Mouse (Mus musculus): ENCODE results near the gene Bmpr1a. TPM values are rescaled to one million over a fixed set of nuclear protein-coding genes. Genes with fewer than 3 reads are reported as not detected.

Bmpr1a gene
- polyA plus RNA-seq, 1 experiment, result 75.4 TPM

DNA sequence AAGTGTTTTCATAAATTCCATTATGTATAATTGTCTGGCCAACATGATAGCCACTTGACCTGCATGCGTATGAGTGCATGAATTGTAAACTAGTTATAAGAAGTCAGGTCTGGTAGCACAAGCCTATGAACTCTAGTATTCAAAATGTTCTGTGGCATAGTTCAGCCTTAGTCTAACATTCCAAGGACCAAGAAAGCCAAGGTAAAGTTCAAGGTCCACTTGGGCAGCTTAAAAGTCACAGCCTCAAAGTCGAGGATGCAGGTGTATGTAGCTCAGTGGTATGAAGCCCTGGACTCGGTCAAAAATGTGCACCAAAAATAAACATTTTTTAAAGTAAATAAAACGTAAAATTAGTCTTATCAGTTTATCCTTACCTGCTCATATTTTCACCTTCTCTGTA lies 9.5 kb upstream of the Bmpr1a start:
- peaks cover 7% of the 10 kb centered on the region for H3K9me3 ChIP-seq (replicated peaks; ENCODE audit: control insufficient read depth, insufficient read depth, low read length, poor library complexity, severe bottlenecking)
- H3K27me3 ChIP-seq (ENCODE audit: control insufficient read depth, insufficient read depth, low read length, poor library complexity, severe bottlenecking), result no peaks in the 10 kb centered on the region
- H3K27ac ChIP-seq (ENCODE audit: insufficient read depth, low read length), result no peak overlapping the region
- H3K36me3 ChIP-seq (ENCODE audit: control insufficient read depth, insufficient read depth, low read length, poor library complexity, severe bottlenecking), result no peaks in the 10 kb centered on the region
- H3K9ac ChIP-seq (ENCODE audit: low read depth, poor library complexity, severe bottlenecking), result no peak overlapping the region
- TF ChIP-seq POLR2A (IDR thresholded peaks at IDR 0.05; ENCODE audit: insufficient read depth, low read length) (no peak), CTCF (IDR thresholded peaks at IDR 0.05; ENCODE audit: low read depth, low read length) (no peak), EP300 (IDR thresholded peaks at IDR 0.05; ENCODE audit: insufficient read depth, low read depth, low read length) (no peak)
- no peaks in the 10 kb centered on the region for H3K4me1 ChIP-seq (ENCODE audit: control insufficient read depth, insufficient read depth, low read length)
- no peak overlapping the region for H3K4me3 ChIP-seq (ENCODE audit: low read depth, low read length)

DNA sequence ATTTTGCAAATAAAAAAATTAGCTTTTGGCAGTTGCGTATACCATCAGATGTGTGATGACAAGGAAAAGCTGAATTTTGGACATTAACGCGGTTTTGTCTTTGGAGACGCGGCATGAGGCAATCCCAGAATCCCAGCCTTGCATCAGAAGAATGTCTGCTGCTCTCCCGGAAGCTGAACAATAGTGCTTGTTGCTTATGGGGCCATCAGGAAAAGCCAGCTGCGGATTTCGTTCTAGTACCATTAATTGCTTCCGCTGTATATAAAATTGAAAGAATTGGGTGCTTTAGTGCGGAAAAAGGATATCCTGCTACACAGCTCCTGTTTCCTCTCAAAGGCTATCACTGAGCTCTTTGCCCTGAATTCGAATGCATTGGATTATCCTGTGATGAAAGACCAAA lies 8.8 kb upstream of the Bmpr1a start:
- no peak overlapping the region for H3K9ac ChIP-seq (ENCODE audit: low read depth, poor library complexity, severe bottlenecking)
- H3K4me1 ChIP-seq (ENCODE audit: control insufficient read depth, insufficient read depth, low read length), result no peaks in the 10 kb centered on the region
- TF ChIP-seq CTCF (IDR thresholded peaks at IDR 0.05; ENCODE audit: low read depth, low read length) (no peak), POLR2A (IDR thresholded peaks at IDR 0.05; ENCODE audit: insufficient read depth, low read length) (no peak), EP300 (IDR thresholded peaks at IDR 0.05; ENCODE audit: insufficient read depth, low read depth, low read length) (no peak)
- H3K27me3 ChIP-seq (ENCODE audit: control insufficient read depth, insufficient read depth, low read length, poor library complexity, severe bottlenecking), result no peaks in the 10 kb centered on the region
- H3K9me3 ChIP-seq (replicated peaks; ENCODE audit: control insufficient read depth, insufficient read depth, low read length, poor library complexity, severe bottlenecking), result peaks cover 7% of the 10 kb centered on the region
- H3K27ac ChIP-seq (ENCODE audit: insufficient read depth, low read length), result no peak overlapping the region
- H3K4me3 ChIP-seq (ENCODE audit: low read depth, low read length), result no peak overlapping the region
- H3K36me3 ChIP-seq (ENCODE audit: control insufficient read depth, insufficient read depth, low read length, poor library complexity, severe bottlenecking), result no peaks in the 10 kb centered on the region

- H3K9me3 ChIP-seq (replicated peaks; ENCODE audit: control insufficient read depth, insufficient read depth, low read length, poor library complexity, severe bottlenecking), result peaks cover 7% of the 10 kb centered on the region
- no peaks in the 10 kb centered on the region for H3K4me1 ChIP-seq (ENCODE audit: control insufficient read depth, insufficient read depth, low read length)
- TF ChIP-seq EP300 (IDR thresholded peaks at IDR 0.05; ENCODE audit: insufficient read depth, low read depth, low read length), result no peak
- no peak for TF ChIP-seq POLR2A (IDR thresholded peaks at IDR 0.05; ENCODE audit: insufficient read depth, low read length)
Observed at GRCm38 (mm10) chr14:34508842-34509439, 5.8 kb upstream of the Bmpr1a start.

GRCm38 (mm10) chr14:34508187-34508840 lies 5.2 kb upstream of the Bmpr1a start:
- Histone ChIP-seq H3K4me1 (ENCODE audit: control insufficient read depth, insufficient read depth, low read length) (no peaks in the 10 kb centered on the region), H3K27me3 (ENCODE audit: control insufficient read depth, insufficient read depth, low read length, poor library complexity, severe bottlenecking) (no peaks in the 10 kb centered on the region), H3K27ac (ENCODE audit: insufficient read depth, low read length) (no peak overlapping the region), H3K9me3 (replicated peaks; ENCODE audit: control insufficient read depth, insufficient read depth, low read length, poor library complexity, severe bottlenecking) (peaks cover 7% of the 10 kb centered on the region), H3K36me3 (ENCODE audit: control insufficient read depth, insufficient read depth, low read length, poor library complexity, severe bottlenecking) (no peaks in the 10 kb centered on the region), H3K9ac (ENCODE audit: low read depth, poor library complexity, severe bottlenecking) (no peak overlapping the region), H3K4me3 (ENCODE audit: low read depth, low read length) (no peak overlapping the region)
- no peak for TF ChIP-seq CTCF (IDR thresholded peaks at IDR 0.05; ENCODE audit: low read depth, low read length)
- no peak for TF ChIP-seq EP300 (IDR thresholded peaks at IDR 0.05; ENCODE audit: insufficient read depth, low read depth, low read length)
- no peak for TF ChIP-seq POLR2A (IDR thresholded peaks at IDR 0.05; ENCODE audit: insufficient read depth, low read length)

More at GRCm38 (mm10) chr14:34508842-34509439, 5.8 kb upstream of the Bmpr1a start:
- H3K27ac ChIP-seq (ENCODE audit: insufficient read depth, low read length), result no peak overlapping the region
- no peaks in the 10 kb centered on the region for H3K27me3 ChIP-seq (ENCODE audit: control insufficient read depth, insufficient read depth, low read length, poor library complexity, severe bottlenecking)
- no peak overlapping the region for H3K9ac ChIP-seq (ENCODE audit: low read depth, poor library complexity, severe bottlenecking)
- H3K4me3 ChIP-seq (ENCODE audit: low read depth, low read length), result no peak overlapping the region
- no peaks in the 10 kb centered on the region for H3K36me3 ChIP-seq (ENCODE audit: control insufficient read depth, insufficient read depth, low read length, poor library complexity, severe bottlenecking)

DNA sequence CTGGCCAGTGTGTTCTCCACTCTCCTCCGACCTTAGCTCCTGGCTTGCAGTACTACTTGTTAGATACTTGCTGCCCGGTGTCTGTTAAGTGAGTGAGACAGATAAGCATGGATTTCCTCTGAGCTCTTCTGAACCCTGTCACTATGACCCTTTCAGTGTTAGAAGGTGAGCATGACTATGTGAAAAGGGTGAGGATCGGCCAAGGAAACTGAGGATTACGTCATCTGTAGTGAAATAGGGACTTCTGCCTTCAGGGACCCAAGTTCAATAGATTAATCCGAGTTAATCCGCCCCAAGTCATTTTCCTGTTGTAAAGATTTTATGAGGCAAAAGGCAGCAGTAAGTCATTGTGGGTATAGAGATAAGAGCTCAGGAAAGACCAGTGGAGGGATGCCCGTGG lies 2.2 kb upstream of the Bmpr1a start:
- Histone ChIP-seq H3K4me3 (ENCODE audit: low read depth, low read length) (no peak overlapping the region), H3K27me3 (ENCODE audit: control insufficient read depth, insufficient read depth, low read length, poor library complexity, severe bottlenecking) (no peaks in the 10 kb centered on the region), H3K9me3 (replicated peaks; ENCODE audit: control insufficient read depth, insufficient read depth, low read length, poor library complexity, severe bottlenecking) (no peaks in the 10 kb centered on the region), H3K27ac (ENCODE audit: insufficient read depth, low read length) (no peak overlapping the region), H3K36me3 (ENCODE audit: control insufficient read depth, insufficient read depth, low read length, poor library complexity, severe bottlenecking) (no peaks in the 10 kb centered on the region), H3K9ac (ENCODE audit: low read depth, poor library complexity, severe bottlenecking) (no peak overlapping the region), H3K4me1 (ENCODE audit: control insufficient read depth, insufficient read depth, low read length) (no peaks in the 10 kb centered on the region)
- TF ChIP-seq POLR2A (IDR thresholded peaks at IDR 0.05; ENCODE audit: insufficient read depth, low read length) (no peak), EP300 (IDR thresholded peaks at IDR 0.05; ENCODE audit: insufficient read depth, low read depth, low read length) (no peak), CTCF (IDR thresholded peaks at IDR 0.05; ENCODE audit: low read depth, low read length) (no peak)

DNA sequence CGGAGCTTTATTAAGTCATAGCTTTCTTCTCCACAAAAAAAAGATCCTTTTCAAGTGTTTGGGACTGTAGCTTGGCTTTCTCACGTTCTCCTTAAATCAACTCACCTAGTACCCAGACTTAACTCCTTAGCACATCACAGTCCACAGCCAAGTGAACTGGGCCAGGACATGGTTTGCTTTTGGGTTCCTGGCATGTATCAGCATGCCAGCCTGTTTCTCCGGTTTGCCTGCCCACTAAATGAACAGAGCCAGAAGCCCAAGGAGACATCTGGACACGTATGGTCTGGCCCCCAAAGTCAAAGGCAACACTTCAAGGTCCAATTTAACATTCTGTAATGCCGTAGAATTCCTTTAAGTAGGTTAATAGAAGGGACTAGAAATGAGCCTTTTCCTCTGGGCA lies 1.2 kb upstream of the Bmpr1a start:
- Histone ChIP-seq H3K27ac (ENCODE audit: insufficient read depth, low read length) (no peak overlapping the region), H3K27me3 (ENCODE audit: control insufficient read depth, insufficient read depth, low read length, poor library complexity, severe bottlenecking) (no peaks in the 10 kb centered on the region), H3K4me3 (ENCODE audit: low read depth, low read length) (no peak overlapping the region), H3K9ac (ENCODE audit: low read depth, poor library complexity, severe bottlenecking) (no peak overlapping the region), H3K9me3 (replicated peaks; ENCODE audit: control insufficient read depth, insufficient read depth, low read length, poor library complexity, severe bottlenecking) (no peaks in the 10 kb centered on the region), H3K4me1 (ENCODE audit: control insufficient read depth, insufficient read depth, low read length) (no peaks in the 10 kb centered on the region), H3K36me3 (ENCODE audit: control insufficient read depth, insufficient read depth, low read length, poor library complexity, severe bottlenecking) (no peaks in the 10 kb centered on the region)
- TF ChIP-seq POLR2A (IDR thresholded peaks at IDR 0.05; ENCODE audit: insufficient read depth, low read length) (no peak), CTCF (IDR thresholded peaks at IDR 0.05; ENCODE audit: low read depth, low read length) (no peak), EP300 (IDR thresholded peaks at IDR 0.05; ENCODE audit: insufficient read depth, low read depth, low read length) (no peak)

Data from ES-Bruce4 (cell line).